Mouse (Mus musculus): ENCODE data around the gene Ergic1.

GRCm38 (mm10) chr17:26515675-26516074 lies 45.6 kb upstream of the Ergic1 start:
- TF ChIP-seq POLR2A (IDR thresholded peaks at IDR 0.05; ENCODE audit: insufficient read depth, low read depth, low read length): no peak
- no peak for TF ChIP-seq CTCF (IDR thresholded peaks at IDR 0.05)
- no peak for TF ChIP-seq EP300 (IDR thresholded peaks at IDR 0.05; ENCODE audit: insufficient read depth, low read depth, low read length)

All from heart, adult 2 months (tissue).